Mouse (Mus musculus) megakaryocyte, embryonic 14.5 days (primary cell): ENCODE data around the gene Efcab3.

ENCODE experiments used
- FLI1 ChIP-seq: IDR thresholded peaks from 2 replicates; pipeline ENCODE4 v1.6.1; 2012; ENCODE audit warnings: low read length, inconsistent platforms, mixed read lengths
- GATA1 ChIP-seq: IDR thresholded peaks from 3 replicates; pipeline ENCODE4 v1.6.1; 2012; ENCODE audit warnings: mixed read lengths, low read length, inconsistent platforms, borderline replicate concordance

DNA sequence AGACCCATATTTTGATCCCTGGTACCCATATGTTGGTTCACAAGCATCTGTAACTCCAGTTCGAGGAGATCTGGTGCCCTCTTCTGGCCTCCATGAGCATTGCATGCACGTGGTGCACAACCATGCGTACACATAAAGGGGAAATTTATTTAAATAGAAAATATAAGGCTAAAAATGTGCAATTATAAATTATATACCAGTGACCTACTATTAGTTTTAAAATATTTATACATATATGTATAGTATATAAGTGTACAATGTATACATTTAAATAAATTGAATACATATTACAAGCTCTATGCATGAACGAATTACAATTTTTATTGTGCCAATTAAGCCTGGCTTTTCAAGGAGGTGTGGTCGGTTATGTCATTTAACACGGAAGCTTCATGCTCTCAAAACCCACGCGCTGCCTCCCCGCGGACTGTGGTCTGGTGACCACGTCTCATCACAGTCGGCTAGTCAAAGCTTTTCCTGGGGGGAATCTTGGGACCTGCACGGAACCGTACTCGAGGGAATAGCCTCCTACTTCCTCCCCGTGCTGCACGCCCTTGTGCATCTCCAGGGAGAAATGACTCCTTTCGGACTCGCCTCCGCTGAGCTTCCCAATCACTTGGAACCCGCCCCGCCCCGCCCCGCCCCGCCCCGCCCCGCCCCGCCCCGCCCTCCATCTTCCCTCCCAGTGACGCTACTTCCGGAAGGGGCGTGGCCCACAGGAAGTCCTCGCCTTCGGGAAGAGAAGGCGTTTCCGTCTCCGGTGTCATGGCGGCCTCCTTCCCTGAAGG is 62.5 kb downstream of the Efcab3 start, which contains the start of gene Mettl2:
- no peak for TF ChIP-seq GATA1
- no peak for TF ChIP-seq FLI1
